Mouse (Mus musculus) hematopoietic stem cell, adult 5-6 weeks (primary cell): ENCODE data around the gene Slc37a3. TPM values are rescaled to one million over a fixed set of nuclear protein-coding genes. Genes with fewer than 3 reads are reported as not detected.
"Not testable (repeated sequence)": the region's sequence is repeated elsewhere in the genome, so short reads cannot be mapped to it uniquely, and the experiment has no call there.

Source experiments
- ATAC-seq, 2 experiments: fragments of 125-278 bp in 1 of 2; replicated peaks in 1 of 2; 2 replicates each; pipeline ENCODE4 v1.8.0; 2016 to 2017; ENCODE audit warnings: inconsistent platforms in 2 of 2, mild to moderate bottlenecking in 2 of 2, moderate number of reproducible peaks in 2 of 2, low read depth in 1 of 2, moderate TSS enrichment in 1 of 2; ENCODE audit not compliant: low FRiP score in 2 of 2, poor library complexity in 2 of 2, severe bottlenecking in 2 of 2, insufficient read depth in 1 of 2, low TSS enrichment in 1 of 2
- total RNA-seq: library from RNA; stranded (forward); fragments of 172-1452, 232-1000 nt; gene quantifications from 2 replicates; pipeline ENCODE4 v1.2.3, GENCODE M21; 2017

Slc37a3 gene
- 5.0 and 8.9 TPM in 2 replicates for total RNA-seq

DNA sequence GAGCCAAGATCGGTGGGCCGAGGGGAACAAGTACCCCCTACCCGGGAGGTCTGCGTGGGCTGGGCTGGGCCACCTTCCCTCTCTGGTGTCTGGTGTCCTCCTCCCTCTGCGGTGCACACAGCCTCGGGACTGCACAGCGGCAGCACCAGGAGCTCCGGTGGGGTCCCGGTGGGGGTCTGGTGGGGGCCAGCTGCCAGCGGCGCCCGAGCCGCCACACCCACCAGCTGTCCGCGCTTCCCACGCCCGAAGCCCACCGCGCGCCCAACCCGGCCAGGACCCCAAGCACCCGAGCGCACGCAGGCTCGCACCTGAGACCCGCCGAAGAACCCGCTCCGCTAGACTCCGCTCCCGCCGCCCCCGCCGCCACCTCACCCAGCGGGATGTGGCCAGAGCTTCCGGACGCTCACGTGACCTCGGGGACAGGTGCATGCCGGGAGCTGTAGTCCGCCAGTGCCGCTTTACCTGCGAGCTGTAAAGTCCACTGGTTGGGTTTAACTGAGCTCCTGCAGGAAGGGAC lies at the start of gene Slc37a3:
Gene Slc37a3, minus strand, starts transcription at position 365 of the 517 bp plus-strand sequence.
- 0 out of 4 replicates have a peak, but pooled peaks have one; percentile 19 to 25 for ATAC-seq

DNA sequence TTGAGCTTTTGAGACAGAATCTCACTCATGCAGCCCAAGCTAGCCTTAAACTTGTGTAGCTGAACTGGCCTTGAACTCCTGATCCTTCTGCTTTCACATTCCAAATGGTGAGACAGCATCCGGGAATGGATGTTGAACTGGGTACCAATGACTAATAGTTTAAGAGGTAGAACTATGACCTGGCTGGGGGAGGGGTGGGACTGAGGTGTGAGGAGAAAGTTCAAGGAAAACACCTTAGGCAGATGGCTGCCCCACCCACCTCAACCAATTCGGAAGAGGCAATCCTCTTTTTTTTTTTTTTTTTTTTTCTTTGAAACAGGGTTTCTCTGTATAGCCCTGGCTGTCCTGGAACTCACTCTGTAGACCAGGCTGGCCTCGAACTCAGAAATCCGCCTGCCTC lies 49.2 kb upstream of the Slc37a3 start:
- ATAC-seq: no peak

DNA sequence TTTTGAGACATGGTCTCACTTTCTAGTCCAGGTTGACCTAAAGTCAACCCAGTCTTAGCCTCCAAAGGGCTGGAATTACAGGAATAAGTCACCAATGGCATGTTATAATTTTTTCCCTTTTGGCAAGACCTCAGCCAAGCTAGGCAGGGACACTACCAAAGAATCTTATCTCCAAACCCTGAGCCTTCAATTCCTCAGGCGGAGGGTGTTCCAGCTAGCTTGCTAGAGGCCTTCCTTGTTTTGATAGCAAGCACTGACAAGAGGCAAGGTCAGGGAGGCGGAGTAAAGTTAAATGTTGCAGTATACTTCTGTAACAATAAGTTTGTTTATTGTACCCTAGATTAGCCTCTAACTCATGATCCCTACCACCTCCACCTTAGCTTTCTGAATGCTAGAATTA lies 47.7 kb upstream of the Slc37a3 start:
- no peak for ATAC-seq

DNA sequence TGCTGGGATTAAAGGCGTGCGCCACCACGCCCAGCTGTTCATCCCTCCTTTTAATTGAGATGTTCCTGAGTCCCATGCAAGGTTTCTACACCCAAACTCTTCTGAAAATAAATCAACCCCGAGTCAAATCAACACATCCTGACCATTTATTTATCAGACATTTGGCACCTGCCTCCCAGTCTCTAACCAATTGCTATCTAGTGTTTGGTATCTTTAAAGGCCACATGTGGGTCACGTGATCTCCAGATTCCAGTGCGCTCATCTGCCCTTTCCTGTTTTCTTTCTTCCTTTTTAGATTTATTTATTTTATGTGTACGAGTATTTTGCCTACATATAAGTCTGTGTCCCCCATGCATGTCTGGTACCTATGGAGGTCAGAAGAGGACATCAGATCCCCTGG lies 46.2 kb upstream of the Slc37a3 start:
- no peak for ATAC-seq

DNA sequence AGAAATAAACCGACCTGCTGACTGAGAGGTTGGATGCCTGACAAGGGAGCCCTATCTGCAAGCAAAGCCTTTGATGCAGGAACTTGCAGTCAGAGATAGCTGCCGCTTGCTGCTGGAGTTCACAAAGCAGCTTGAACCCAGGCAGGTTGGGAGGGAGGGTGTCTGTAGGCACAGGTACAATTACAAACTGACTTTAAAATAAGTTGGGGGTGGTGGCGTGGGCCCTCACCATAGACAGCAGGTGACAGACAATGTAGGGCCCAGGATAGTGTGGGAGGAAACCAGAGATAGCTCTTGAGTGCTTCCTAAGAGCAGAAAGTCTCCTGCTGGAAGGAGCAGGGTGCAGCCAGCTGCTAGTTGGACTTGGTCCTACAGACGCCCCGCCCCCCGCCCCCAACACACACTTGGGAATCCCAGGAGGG lies 45.7 kb upstream of the Slc37a3 start:
- no peak for ATAC-seq

DNA sequence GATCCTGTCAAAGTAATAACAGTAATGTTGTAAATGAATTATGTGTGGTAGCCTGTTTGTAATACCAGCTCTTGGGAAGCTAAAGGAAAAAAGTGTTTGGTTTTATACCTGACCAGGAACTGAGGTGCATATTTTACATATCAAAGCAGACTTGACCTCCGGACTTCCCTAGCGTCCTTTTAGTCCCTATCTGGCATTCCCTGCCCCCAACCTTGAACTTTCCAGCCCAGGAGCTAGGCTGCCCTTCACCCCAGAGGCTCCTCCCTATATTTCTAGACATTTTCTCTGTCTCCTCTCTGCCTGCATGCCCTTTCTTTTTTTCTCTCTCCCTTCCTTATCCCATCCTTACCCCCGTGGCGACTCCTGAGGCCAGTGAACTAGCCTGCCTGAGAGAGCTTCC lies 43.4 kb upstream of the Slc37a3 start:
- no peak for ATAC-seq

DNA sequence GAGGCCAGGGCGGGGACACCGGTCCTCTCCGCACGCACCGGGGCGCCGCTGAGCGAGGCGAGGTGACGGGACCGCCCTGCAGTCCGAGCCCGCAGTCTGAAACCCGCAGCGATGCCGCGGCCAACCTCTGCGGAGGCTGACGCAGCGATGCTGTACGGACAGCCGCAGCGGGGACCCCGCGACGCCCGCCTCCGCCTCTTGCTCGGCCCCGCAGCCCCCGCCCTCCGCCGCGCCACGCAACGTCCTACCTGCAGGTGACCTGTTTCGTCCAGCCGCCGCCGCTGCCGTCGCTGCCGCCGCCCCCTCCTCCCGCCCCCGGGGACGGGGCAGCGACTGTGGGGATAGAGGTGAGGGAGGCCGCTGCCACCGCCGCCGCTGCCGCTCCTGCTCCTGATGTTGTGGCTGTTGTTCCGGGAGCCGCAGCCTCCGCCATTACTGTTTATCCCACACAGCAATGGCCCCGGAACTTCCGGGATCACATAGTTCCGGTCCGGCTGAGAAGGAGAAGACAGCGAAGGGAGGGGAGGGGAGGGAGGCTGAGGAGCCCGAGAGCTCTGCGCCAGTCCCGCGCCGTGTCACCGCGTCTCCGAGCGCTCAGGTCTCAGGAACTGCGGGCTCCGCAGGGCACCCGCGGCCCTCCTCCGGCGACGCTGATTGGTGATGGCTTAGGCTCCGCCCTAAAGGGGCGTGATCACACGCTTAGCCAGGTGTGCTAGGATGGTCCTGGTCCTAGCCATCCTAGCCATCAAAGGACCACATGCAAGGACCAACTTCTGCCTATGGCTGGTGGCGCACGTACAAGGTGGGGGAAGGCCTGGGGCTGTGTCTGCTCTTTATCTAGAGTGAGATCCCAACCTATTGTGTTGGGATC lies 42.6 kb upstream of the Slc37a3 start, which contains the start of gene Mkrn1:
Gene Mkrn1, minus strand, starts transcription at position 612 of the 871 bp plus-strand sequence.
- peak; percentile 72 to 86 for ATAC-seq

DNA sequence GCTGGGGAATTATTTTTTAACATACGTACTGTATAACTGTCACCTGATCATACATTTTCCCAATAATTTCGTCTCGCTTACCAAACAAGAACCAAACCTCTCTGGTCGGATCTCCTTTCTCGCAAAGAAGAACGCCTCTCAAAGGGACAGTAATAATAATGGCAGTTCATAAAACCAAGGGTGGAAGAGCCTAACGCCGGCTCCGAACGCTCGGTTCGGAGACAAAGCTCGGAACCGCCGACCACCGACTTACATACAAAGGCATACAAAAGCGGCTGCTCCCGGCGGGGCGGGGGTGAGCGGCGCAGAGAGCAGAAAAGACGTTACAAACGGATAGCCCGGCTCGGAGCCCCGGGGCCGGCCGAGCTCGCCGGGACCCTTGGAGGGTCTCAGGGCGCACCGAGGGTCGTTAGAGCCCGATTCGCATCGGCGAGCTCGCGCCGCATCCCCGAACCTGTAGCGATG lies 41.9 kb upstream of the Slc37a3 start:
- ATAC-seq: no peak

DNA sequence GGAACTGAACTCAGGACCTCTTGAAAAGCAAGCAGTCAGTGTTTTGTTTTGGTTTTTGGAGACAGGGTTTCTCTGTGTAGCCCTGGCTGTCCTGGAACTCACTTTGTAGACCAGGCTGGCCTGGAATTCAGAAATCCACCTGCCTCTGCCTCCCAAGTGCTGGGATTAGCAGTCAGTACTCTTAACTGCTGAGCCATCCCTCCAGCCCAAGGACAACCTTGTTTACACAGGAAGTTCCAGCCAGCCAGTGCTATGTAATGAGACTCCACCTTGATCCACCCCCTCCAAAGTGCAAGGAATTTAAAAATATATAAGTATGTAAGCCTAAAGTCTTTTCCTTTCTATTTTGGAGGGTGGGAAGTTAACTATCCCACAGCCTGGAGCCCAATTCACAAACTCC lies 39.2 kb upstream of the Slc37a3 start:
- not testable (repeated sequence) for ATAC-seq

DNA sequence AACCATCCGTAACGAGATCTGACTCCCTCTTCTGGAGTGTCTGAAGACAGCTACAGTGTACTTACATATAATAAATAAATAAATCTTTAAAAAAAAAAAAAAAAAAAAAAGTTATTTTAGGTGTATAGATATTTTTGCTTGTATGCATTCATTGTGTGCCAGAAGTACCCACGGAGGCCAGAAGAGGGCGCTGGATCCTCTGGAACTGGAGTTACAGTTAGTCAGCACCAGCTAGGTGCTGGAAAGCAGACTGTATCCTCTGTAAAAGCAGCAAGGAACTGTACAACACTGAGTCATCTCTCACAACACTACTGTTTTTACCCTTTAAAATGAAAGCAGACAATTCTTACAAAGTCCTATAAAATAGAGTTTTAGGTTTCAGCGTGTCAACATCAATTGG lies 38.3 kb upstream of the Slc37a3 start:
- peak in 1 of 2 experiments; percentile 34; a peak in 1 of 4 replicates for ATAC-seq

DNA sequence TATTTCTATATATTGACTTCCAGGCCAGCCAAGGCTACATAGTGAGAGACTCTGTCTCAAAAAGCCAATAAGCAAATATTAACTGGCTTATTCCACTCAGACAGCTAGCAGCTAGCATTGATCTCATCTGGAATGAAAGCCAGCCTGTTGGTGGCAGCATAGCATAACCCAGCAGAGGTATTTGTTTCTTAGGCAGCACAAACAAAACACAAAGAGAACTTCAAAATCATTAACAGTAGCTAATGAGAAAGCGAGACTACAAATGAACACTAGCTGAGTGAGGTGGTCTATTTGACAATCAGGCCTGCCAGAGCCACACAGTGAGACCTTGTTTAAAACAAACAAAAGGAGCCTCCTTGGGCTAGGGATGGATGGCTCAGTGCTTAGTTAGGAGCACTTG lies 36.6 kb upstream of the Slc37a3 start:
- no peak for ATAC-seq

DNA sequence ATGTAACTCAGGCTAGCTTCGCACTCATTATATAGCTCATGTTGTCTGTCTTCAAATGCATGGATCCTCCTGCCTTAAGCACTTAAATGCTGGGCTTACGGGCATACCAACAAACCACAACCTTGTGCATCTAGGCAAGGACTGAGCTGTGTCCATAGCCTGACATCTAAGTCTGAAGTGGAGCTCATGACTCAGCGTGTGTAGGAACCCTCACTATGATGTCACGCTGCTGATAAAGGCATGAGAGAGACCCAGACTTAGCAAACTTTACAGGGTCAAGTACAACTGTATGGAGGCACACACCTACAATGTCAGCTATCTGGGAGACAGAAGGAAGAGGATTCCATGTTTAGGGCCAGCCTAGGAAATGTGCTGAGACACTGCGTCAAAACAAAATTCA lies 29.0 kb upstream of the Slc37a3 start:
- no peak for ATAC-seq

DNA sequence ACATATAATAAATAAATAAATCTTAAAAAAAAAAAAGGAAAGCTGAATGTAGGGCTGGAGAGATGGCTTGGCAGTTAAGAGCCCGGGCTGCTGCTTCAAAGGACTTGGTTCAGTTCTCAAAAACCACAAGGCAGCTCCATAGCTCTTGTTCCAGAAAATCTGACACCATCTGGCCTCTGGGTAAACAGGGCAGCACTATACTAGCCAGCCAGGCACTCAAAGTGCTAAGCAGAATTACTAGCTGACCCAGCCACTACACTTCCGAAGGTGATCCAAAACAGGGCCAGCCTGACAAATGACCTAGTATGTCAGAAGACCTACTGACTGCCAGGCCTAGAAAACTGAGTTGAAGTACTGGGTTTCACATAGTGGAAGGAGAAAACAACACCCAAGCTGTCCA lies 25.7 kb upstream of the Slc37a3 start:
- ATAC-seq: no peak

DNA sequence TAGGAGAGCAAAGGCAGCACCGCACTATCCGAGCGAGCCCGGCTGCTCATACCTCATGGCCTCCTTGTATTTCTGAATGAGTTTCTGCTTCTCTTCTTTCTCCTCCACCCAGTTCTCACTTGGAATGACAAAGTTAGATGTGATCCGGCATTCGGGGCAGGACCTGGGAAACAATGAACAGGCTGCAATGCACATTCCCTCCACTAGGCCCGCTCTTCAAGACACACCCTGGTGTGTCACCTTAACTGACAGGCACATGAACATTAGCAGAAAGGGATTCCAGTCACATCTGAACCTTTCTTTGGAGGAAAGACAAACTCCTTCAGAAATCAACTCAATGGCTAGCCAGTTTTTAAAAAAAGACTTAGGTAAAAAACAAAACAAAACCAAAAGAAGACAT lies 22.9 kb upstream of the Slc37a3 start:
- no peak for ATAC-seq

DNA sequence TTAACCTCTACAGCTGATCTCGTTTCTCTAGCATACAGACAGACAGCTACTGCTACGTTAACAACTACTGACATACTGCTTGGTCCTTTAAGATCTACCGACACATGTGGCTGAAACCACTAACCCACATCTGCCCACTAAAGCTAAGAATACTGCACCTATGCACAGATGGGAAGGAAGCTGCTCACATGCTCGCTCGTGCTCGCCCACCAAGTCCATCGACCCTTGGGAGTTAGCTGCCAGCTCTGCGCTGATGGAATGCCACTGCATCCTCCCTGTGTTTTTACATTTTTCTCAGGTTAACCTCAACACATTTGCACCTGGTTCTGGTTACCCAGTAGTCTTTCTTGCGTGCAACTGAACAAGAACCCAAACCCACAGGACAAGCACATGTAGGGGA lies 20.9 kb upstream of the Slc37a3 start:
- ATAC-seq: 0 out of 4 replicates have a peak, but pooled peaks of 1 of the 2 experiments have one; percentile 21

DNA sequence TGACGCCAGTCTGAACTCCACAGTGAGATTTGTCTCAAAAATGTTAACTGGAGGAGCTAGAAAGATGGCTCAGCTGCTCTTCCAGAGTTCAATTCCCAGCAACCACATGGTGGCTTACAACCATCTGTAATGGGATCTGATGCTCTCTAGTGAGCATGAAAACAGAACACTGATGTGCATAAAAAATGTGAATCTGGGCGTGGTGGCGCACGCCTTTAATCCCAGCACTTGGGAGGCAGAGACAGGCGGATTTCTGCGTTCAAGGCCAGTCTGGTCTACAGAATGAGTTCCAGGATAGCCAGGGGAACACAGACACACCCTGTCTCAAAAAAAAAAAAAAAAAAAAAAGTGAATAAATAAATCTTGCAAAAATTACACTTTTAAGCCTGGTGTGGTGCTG lies 19.6 kb upstream of the Slc37a3 start:
- ATAC-seq: no peak

DNA sequence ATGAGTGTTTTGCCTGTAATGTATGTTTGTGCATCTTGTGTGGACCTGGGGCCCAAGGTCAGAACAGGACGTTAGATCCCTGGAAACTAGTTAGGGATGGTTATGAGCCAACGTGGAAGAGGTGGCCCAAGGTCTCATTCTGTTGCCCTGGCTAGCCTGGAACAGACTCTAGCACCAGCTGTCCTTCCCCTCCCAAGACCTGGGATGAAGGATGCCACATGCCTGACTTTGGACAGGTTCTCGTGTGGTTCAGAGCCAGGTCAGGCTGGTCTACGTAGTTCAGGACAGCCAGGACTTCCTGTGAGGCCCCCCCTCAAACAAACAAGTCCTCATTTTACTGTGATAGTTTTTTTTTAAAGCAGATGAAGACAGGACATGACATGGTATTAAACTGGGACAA lies 18.4 kb upstream of the Slc37a3 start:
- ATAC-seq: no peak

DNA sequence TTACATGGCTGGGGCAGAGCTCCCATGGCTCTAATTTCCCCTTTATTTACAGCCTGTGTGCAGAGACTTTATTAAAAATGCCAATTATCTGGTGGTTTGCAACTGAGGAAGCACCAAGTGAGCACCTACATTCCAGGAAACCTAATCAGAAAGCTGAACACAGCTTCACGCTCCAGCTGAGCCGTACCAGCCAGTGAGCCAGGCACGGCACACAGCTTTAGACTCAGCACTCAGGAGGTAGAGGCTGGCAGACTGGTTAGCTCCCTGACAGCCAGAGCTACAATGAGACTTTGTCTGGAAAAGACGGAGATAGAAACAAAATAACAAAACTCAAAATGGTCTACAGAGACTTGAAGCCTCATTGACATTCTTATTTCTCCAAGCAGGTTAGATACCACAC lies 18.0 kb upstream of the Slc37a3 start:
- no peak for ATAC-seq

DNA sequence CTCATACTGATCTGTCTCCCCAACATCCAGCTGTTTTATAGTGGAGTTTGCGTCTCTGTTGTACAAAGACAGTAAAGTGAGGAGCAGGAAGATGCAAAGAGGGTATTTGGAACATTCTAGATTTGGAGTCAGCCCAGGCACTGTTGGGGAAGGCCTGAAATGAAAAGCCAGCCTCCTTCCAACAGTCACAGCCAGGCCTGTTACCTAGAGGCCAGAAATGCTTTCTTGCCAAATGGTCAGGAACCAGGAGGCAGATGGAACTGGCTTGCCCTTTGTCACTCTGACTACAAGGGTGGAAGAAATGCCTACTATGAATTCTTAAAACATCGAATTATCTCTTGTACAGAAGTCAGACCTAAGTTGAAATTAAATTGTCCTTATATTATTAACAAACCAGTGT lies 12.5 kb upstream of the Slc37a3 start:
- ATAC-seq: no peak
